Mouse (Mus musculus) liver, adult 2 months (tissue): ENCODE data around the gene Hist2h2be. TPM values are rescaled to one million over a fixed set of nuclear protein-coding genes. Genes with fewer than 3 reads are reported as not detected.

Source experiments
- DNase-seq: peaks from one replicate; pipeline ENCODE4 v3.0.0-alpha.2; 2011; ENCODE audit warnings: low read depth, low spot score; ENCODE audit errors: extremely low read depth
- H3K27ac ChIP-seq: fragments of 200-500 bp; replicated peaks from 2 replicates; pipeline ENCODE4 v1.5.1; 2012; ENCODE audit warnings: low read depth, mild to moderate bottlenecking, control low read depth, inconsistent platforms, low read length; ENCODE audit not compliant: insufficient read depth
- H3K27me3 ChIP-seq: fragments of 200-500 bp; 2 replicates; pipeline ENCODE4 v1.6.1; 2012; ENCODE audit warnings: mild to moderate bottlenecking, moderate library complexity, low read length, inconsistent platforms; ENCODE audit not compliant: control insufficient read depth, insufficient read depth
- H3K36me3 ChIP-seq: fragments of 200-500 bp; 2 replicates; pipeline ENCODE4 v1.6.1; 2012; ENCODE audit warnings: low read length, inconsistent platforms; ENCODE audit not compliant: control insufficient read depth, insufficient read depth
- H3K4me1 ChIP-seq: fragments of 200-500 bp; 2 replicates; pipeline ENCODE4 v1.6.1; 2011; ENCODE audit warnings: low read length; ENCODE audit not compliant: control insufficient read depth, insufficient read depth
- H3K4me3 ChIP-seq: fragments of 200-500 bp; 2 replicates; pipeline ENCODE4 v1.5.1; 2011; ENCODE audit warnings: low read depth, mild to moderate bottlenecking, control low read depth, low read length, moderate library complexity; ENCODE audit not compliant: insufficient read depth
- H3K79me2 ChIP-seq: fragments of 200-500 bp; 2 replicates; pipeline ENCODE4 v1.6.1; 2012; ENCODE audit warnings: inconsistent platforms, mild to moderate bottlenecking, low read length, moderate library complexity; ENCODE audit not compliant: control insufficient read depth, insufficient read depth
- H3K9ac ChIP-seq: fragments of 200-500 bp; 2 replicates; pipeline ENCODE4 v1.6.1; 2012; ENCODE audit warnings: low read depth, mild to moderate bottlenecking, control low read depth, inconsistent platforms, low read length
- CTCF ChIP-seq: fragments of 200-500 bp; IDR thresholded peaks from 2 replicates; pipeline ENCODE4 v1.5.1; 2011; ENCODE audit warnings: low read depth, low read length, control low read depth
- POLR2A ChIP-seq: fragments of 200-500 bp; IDR thresholded peaks from 2 replicates; pipeline ENCODE4 v1.6.1; 2011; ENCODE audit warnings: low read length, control low read depth; ENCODE audit not compliant: insufficient read depth; ENCODE audit errors: extremely low read depth
- whole genome bisulfite sequencing: fragments of 180-500 bp; shearing (Covaris S2); methylation state at CpG from one replicate; pipeline ENCODE4 v1.1.7; 2018; 5-methylcytosine and 5-hydroxymethylcytosine counted together
- polyA plus RNA-seq: library from polyadenylated mRNA; depleted of rRNA; stranded (reverse); fragments of >200 nt; gene quantifications from 2 replicates; pipeline ENCODE4 v1.2.3, GENCODE M21; 2012
- total RNA-seq: library from RNA; depleted of rRNA; stranded (reverse); fragments of >200 nt; gene quantifications from 2 replicates; pipeline ENCODE4 v1.2.3, GENCODE M21; 2014

Gene Hist2h2be
- total and polyA plus RNA-seq, 2 experiments: 1.4 to 2.9 TPM

DNA sequence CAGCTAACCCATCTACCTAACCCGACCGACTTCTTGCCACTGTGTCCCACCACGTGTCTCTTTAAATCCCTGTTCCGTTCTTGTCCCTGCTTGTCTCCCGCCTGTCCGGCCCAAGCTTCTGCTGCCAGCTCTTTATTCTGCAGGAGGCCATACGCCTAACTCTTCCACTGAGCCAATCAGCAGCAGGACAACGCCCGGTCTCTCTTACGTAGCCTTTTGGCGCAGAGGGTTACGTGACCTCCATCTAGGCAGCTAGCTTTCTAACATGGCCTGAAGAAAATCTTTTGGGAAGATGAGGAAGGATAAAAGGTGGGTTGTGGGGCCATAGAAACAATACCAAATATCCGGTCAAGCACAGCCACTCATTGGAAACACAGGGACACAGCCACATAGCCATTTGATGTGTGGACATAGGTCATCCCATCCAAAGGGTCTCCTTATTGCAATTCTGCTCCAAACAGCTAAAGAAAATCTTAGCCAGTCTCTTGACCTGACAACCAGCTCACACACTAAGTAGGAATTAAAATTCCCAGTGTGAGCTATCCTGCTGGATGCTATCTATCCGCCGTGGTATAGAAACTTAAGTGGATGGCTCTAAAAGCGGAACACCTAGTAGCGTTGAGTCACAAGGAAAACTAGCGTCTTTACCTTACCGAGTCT, 41.4 kb downstream of the Hist2h2be start:
- peaks cover 9% of the 10 kb centered on the region; the same call in 1 of the 2 replicates for H3K4me1 ChIP-seq
- H3K27me3 ChIP-seq: no peaks in the 10 kb centered on the region
- H3K4me3 ChIP-seq: peak overlapping the region; percentile 74
- peak overlapping the region; percentile 82 for H3K9ac ChIP-seq
- H3K79me2 ChIP-seq: no peaks in the 10 kb centered on the region
- under 1% methylated on average over 19 of the region's 19 CpGs for WGBS
- DNase-seq: peak; percentile 91
- H3K36me3 ChIP-seq: no peaks in the 10 kb centered on the region
- no peak for TF ChIP-seq CTCF
- TF ChIP-seq POLR2A: peak; percentile 59; the same call in 1 of the 2 replicates
- peak overlapping the region; percentile 79 for H3K27ac ChIP-seq

DNA sequence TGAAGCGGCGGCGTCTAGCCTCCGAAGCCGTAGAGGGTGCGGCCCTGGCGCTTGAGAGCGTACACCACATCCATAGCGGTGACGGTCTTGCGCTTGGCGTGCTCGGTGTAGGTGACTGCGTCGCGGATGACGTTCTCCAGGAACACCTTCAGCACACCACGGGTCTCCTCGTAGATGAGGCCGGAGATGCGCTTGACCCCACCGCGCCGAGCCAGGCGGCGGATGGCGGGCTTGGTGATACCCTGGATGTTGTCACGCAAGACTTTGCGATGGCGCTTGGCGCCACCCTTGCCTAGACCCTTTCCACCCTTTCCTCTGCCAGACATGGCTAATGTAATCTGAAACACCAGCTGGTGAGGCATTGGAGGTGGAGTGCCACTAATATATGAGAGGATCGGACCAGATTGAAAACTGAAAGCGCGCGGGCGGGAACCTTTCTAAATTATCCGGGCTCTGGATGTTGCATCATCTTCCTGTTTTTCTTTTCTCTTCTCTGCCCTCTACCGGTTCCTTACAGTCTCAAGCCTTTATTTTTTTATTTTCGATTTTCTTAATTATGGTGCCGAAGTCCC, 42.1 kb downstream of the Hist2h2be start, which contains the start of gene Hist2h4:
Hist2h4 (minus strand) TSS at position 333 of the 572 bp plus-strand sequence.
- Histone ChIP-seq H3K27ac (peak within 1 kb of the TSS; percentile 92), H3K4me1 (peaks cover 12% of the 10 kb centered on the region; the same call in 1 of the 2 replicates), H3K36me3 (no peaks in the 10 kb centered on the region), H3K4me3 (peak within 1 kb of the TSS; percentile 74), H3K9ac (peak within 1 kb of the TSS; percentile 82), H3K27me3 (no peaks in the 10 kb centered on the region), H3K79me2 (no peaks in the 10 kb centered on the region)
- TF ChIP-seq POLR2A (peak; percentile 96), CTCF (no peak; the same call in 1 of the 2 replicates)
- DNase-seq: peak; percentile 88
- WGBS: under 1% methylated on average over 40 of the region's 40 CpGs

DNA sequence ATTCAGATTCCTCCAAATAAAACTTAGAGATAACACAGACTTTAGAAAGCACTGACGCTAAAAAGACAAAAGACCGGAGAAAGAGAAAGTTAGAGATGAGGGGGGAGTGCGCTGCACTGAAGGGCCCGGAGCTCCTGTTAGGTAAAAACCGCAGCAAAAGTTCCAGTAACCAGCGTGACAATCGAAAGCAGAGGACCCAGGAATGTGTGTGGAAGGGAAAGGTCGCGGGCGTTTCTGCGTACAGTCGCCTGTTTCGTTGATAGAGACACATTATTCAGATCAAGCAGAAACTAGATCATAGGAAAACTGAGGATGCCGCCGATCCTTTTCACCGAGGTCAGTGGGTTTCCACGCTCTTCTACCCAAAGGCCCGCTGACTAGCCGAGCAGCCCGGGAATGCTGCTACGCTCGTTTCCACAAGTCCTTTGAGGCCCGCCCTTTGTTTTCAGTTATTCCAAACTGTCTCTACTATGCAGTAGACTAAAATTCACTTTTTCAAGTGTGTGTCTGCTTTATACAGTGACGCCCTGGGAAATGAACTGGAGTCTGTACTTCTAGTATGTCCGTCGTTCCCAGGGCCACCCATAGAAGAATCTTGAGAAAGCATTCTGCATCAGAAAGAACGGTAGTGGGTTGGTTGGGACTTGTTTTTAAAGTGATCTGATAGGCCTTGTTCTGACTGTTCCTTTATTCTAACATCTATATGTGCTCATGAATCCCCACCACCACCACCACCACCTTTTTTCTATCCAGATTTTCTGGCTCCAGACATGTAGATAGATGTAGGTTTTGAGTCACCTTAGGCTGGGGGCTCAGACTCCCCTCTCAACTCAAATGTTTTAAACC, 42.9 kb downstream of the Hist2h2be start:
- H3K36me3 ChIP-seq: no peaks in the 10 kb centered on the region
- peak overlapping the region; percentile 38 for H3K4me3 ChIP-seq
- H3K27ac ChIP-seq: peak overlapping the region; percentile 92
- WGBS: 2% methylated on average over 27 of the region's 27 CpGs
- no peak for TF ChIP-seq POLR2A
- no peak for TF ChIP-seq CTCF
- peaks cover 12% of the 10 kb centered on the region; the same call in 1 of the 2 replicates for H3K4me1 ChIP-seq
- no peaks in the 10 kb centered on the region for H3K27me3 ChIP-seq
- H3K9ac ChIP-seq: peak overlapping the region; percentile 67
- H3K79me2 ChIP-seq: no peaks in the 10 kb centered on the region
- DNase-seq: no peak

GRCm38 (mm10) chr3:96264404-96264949, 43.6 kb downstream of the Hist2h2be start:
- WGBS: 67% methylated on average over 7 of the region's 7 CpGs
- Histone ChIP-seq H3K27ac (peak overlapping the region; percentile 92), H3K4me1 (peaks cover 12% of the 10 kb centered on the region; the same call in 1 of the 2 replicates), H3K27me3 (no peaks in the 10 kb centered on the region), H3K4me3 (no peak overlapping the region), H3K9ac (no peak overlapping the region), H3K36me3 (no peaks in the 10 kb centered on the region), H3K79me2 (no peaks in the 10 kb centered on the region)
- TF ChIP-seq CTCF: no peak
- no peak for DNase-seq

DNA sequence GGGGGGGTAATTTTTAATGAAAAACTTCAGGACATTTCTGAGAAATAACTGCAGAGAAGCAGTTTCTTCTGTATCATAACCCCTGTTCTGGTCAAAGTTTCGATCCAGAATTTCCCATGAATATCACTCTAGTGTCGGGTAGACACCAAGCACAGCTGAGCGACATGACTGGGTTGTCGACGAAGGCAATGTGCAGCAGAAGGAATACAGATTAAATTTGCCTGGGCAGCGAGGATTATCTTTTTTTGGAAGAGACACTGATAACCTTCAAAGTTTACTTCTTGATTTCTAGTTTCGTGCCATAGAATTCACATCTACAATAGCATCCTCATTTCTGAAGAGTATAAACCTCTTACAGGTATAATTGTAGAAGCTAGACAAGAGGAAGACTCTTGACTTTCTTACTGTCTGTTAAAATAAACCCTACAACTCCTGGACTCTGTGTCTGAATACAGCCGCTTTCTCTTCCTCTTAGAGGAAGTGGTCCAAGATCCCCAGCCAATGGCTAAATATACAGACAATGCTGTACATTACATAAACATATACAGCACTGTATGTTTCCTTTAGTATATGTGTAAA, 45.3 kb downstream of the Hist2h2be start:
- Histone ChIP-seq H3K36me3 (no peaks in the 10 kb centered on the region), H3K9ac (no peak overlapping the region)

More for the DNA sequence above, 45.3 kb downstream of the Hist2h2be start:
- DNase-seq: no peak
- no peak for TF ChIP-seq POLR2A
- Histone ChIP-seq H3K27ac (no peak overlapping the region), H3K4me3 (no peak overlapping the region), H3K4me1 (peaks cover 12% of the 10 kb centered on the region; the same call in 1 of the 2 replicates), H3K27me3 (no peaks in the 10 kb centered on the region), H3K79me2 (no peaks in the 10 kb centered on the region)
- 92% methylated on average over 8 of the region's 8 CpGs for WGBS
